Mouse (Mus musculus): Measurements from ENCODE around the gene Prss12. TPM values are rescaled to one million over a fixed set of nuclear protein-coding genes. Genes with fewer than 3 reads are reported as not detected.

The Prss12 gene
- polyA plus RNA-seq, 1 experiment from 2014 or later: 5.8 TPM

DNA sequence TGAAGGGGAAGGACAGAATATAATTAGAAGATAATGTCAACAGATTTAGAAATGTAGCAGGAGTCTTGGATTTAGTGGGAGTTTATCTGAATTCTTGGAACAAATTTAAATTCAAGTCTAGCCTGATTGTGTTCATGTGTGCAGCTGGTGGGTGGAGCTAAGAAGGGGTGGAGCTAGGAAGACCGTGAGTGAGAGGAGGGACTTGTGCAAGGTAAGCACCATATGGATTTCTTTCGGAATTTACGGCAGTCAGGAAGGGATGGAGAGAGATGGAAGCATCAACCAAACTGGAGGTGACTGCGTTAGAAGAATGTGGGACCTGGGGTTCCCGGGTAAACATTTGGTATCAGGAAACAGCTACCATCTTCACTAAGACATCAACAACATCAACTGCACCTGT, 68.2 kb downstream of the Prss12 start:
- peak; percentile 26; the same call in 1 of the 2 replicates for ATAC-seq

DNA sequence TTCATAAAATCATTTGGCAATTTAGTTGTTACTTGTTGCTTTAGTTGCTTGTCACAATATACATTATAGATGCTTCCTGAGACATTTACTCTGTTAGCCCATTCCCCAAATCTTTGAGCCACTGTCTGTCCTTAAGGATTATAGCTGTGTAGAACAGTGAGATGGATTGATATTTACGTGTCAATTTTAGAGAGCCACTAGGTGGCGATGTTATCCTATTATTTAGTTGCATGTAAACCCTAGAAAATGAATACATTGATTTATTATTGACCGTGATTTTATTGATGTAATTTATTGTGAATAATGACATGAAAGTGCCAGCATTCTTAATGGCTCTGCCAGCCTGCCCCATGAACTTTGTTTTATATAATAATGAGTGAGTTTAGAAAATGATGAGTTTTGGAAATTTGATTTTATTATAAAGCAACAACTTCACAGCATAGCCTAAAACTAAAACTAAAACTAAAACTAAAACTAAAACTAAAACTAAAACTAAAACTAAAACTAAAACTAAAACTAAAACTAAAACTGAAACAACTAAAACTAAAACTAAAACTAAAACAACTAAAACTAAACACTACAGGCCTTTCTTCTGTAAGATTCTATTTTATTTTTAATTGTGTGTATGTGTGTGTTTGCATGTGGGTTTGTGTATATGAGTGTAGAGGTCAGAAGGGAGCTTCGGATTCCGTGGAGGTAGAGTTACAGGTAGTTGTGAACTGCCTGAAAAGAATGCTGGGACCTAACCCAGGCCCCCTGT, 69.1 kb downstream of the Prss12 start:
- Histone ChIP-seq H3K36me3 (ENCODE audit: control insufficient read depth, insufficient read depth, low read length) (no peaks in the 10 kb centered on the region), H3K9me3 (ENCODE audit: control insufficient read depth, low read length) (no peaks in the 10 kb centered on the region), H3K27me3 (replicated peaks; ENCODE audit: control insufficient read depth, insufficient read depth, low read length) (no peaks in the 10 kb centered on the region), H3K4me3 (ENCODE audit: low read length) (no peak overlapping the region), H3K9ac (ENCODE audit: low read depth, low read length) (no peak overlapping the region), H3K27ac (ENCODE audit: low read length) (no peak overlapping the region), H3K4me2 (ENCODE audit: low read depth, low read length) (no peak overlapping the region), H3K4me1 (ENCODE audit: control insufficient read depth, insufficient read depth, low read length) (no peaks in the 10 kb centered on the region)
- 12% methylated on average over 5 of the region's 5 CpGs for WGBS
- no peak for ATAC-seq

More for the DNA sequence above, 68.2 kb downstream of the Prss12 start:
- Histone ChIP-seq H3K4me3 (ENCODE audit: low read length) (no peak overlapping the region), H3K27me3 (replicated peaks; ENCODE audit: control insufficient read depth, insufficient read depth, low read length) (no peaks in the 10 kb centered on the region), H3K4me2 (ENCODE audit: low read depth, low read length) (no peak overlapping the region; the same call in 1 of the 2 replicates), H3K4me1 (ENCODE audit: control insufficient read depth, insufficient read depth, low read length) (peaks cover 1% of the 10 kb centered on the region; the same call in 1 of the 2 replicates), H3K9me3 (ENCODE audit: control insufficient read depth, low read length) (no peaks in the 10 kb centered on the region), H3K9ac (ENCODE audit: low read depth, low read length) (no peak overlapping the region), H3K27ac (ENCODE audit: low read length) (no peak overlapping the region), H3K36me3 (ENCODE audit: control insufficient read depth, insufficient read depth, low read length) (no peaks in the 10 kb centered on the region)
- 47% methylated on average over 5 of the region's 5 CpGs for WGBS

DNA sequence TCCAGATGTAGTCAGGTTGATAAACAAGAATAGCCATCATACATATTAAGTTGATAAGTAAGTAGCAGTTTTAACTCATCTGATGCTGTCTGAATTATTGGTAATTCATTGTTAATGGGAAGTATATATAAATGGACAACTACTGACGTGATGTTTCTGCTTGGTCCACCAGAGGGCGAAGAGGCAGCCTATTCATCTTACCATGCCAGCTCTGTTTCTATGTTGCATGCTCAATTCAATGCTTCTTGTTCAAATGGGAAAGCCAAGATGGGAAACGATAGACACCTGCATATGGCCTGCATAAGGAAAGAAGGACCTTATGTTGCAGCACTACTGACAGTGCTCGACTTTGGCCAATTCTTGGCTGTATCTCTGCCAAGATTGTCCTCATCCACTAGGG, 70.1 kb downstream of the Prss12 start:
- H3K9me3 ChIP-seq (ENCODE audit: control insufficient read depth, low read length): no peaks in the 10 kb centered on the region
- no peak overlapping the region for H3K4me3 ChIP-seq (ENCODE audit: low read length)
- no peak overlapping the region for H3K27ac ChIP-seq (ENCODE audit: low read length)
- WGBS: 35% methylated on average over 4 of the region's 4 CpGs
- no peak overlapping the region for H3K4me2 ChIP-seq (ENCODE audit: low read depth, low read length)
- no peaks in the 10 kb centered on the region for H3K27me3 ChIP-seq (replicated peaks; ENCODE audit: control insufficient read depth, insufficient read depth, low read length)
- no peak overlapping the region for H3K9ac ChIP-seq (ENCODE audit: low read depth, low read length)
- ATAC-seq: no peak
- no peaks in the 10 kb centered on the region for H3K36me3 ChIP-seq (ENCODE audit: control insufficient read depth, insufficient read depth, low read length)
- H3K4me1 ChIP-seq (ENCODE audit: control insufficient read depth, insufficient read depth, low read length): no peaks in the 10 kb centered on the region

DNA sequence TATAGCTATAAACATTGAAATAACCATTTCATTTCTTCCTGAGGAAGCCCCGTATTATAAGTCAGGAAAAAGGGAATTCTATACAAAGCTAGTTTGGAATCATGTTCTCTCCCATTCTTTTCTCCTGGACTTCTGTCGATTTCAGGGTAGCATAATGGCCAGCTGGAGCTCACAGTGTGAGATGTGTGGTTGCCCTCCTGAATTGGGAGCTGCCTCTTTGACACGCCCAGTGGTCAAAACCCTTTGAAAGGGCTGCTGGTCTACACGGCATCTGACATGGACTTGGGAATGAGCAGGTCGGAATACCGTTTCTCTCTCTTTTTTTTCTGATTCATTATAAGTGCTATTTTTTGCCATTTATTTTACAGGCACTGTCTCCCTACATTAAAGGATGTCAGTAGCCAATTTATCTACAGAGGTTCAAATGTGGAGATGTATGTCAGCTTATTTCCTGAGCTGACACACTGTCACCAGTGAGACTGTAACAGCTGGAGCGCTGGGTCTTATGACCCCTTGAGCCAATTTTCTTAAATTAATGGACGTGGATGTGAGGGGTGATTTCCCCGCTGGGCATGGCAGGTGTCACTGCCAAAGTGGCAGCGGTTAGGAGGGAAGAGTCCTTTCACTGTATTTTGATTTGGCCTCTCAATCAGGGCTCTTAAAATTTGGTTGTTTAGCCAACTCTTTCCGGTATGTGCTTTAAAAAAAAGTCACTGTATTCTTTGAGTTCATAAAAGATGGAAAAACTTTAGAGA, 79.8 kb downstream of the Prss12 start:
- no peak overlapping the region for H3K4me2 ChIP-seq (ENCODE audit: low read depth, low read length)
- 72% methylated on average over 11 of the region's 11 CpGs for WGBS
- H3K9me3 ChIP-seq (ENCODE audit: control insufficient read depth, low read length): no peaks in the 10 kb centered on the region
- no peak overlapping the region for H3K9ac ChIP-seq (ENCODE audit: low read depth, low read length)
- no peak overlapping the region for H3K27ac ChIP-seq (ENCODE audit: low read length)
- ATAC-seq: no peak
- H3K36me3 ChIP-seq (ENCODE audit: control insufficient read depth, insufficient read depth, low read length): no peaks in the 10 kb centered on the region
- no peaks in the 10 kb centered on the region for H3K4me1 ChIP-seq (ENCODE audit: control insufficient read depth, insufficient read depth, low read length)
- no peak overlapping the region for H3K4me3 ChIP-seq (ENCODE audit: low read length)
- H3K27me3 ChIP-seq (replicated peaks; ENCODE audit: control insufficient read depth, insufficient read depth, low read length): no peaks in the 10 kb centered on the region

- no peak overlapping the region for H3K27ac ChIP-seq (ENCODE audit: low read length)
- 62% methylated on average over 10 of the region's 10 CpGs for WGBS
These were observed 81.2 kb downstream of the Prss12 start for GRCm38 (mm10) chr3:123527806-123528507.

GRCm38 (mm10) chr3:123531124-123531523, 84.4 kb downstream of the Prss12 start:
- Histone ChIP-seq H3K27ac (ENCODE audit: low read length) (no peak overlapping the region), H3K36me3 (ENCODE audit: control insufficient read depth, insufficient read depth, low read length) (no peaks in the 10 kb centered on the region), H3K4me3 (ENCODE audit: low read length) (no peak overlapping the region), H3K4me1 (ENCODE audit: control insufficient read depth, insufficient read depth, low read length) (no peaks in the 10 kb centered on the region), H3K9me3 (ENCODE audit: control insufficient read depth, low read length) (no peaks in the 10 kb centered on the region), H3K9ac (ENCODE audit: low read depth, low read length) (no peak overlapping the region), H3K27me3 (replicated peaks; ENCODE audit: control insufficient read depth, insufficient read depth, low read length) (no peaks in the 10 kb centered on the region), H3K4me2 (ENCODE audit: low read depth, low read length) (no peak overlapping the region)
- 72% methylated on average over 2 of the region's 2 CpGs for WGBS
- ATAC-seq: no peak

More at GRCm38 (mm10) chr3:123527806-123528507, 81.2 kb downstream of the Prss12 start:
- H3K27me3 ChIP-seq (replicated peaks; ENCODE audit: control insufficient read depth, insufficient read depth, low read length): no peaks in the 10 kb centered on the region
- no peak overlapping the region for H3K4me3 ChIP-seq (ENCODE audit: low read length)
- no peaks in the 10 kb centered on the region for H3K4me1 ChIP-seq (ENCODE audit: control insufficient read depth, insufficient read depth, low read length)
- H3K9me3 ChIP-seq (ENCODE audit: control insufficient read depth, low read length): no peaks in the 10 kb centered on the region
- peak; percentile 99 for ATAC-seq
- H3K9ac ChIP-seq (ENCODE audit: low read depth, low read length): no peak overlapping the region
- H3K4me2 ChIP-seq (ENCODE audit: low read depth, low read length): no peak overlapping the region
- no peaks in the 10 kb centered on the region for H3K36me3 ChIP-seq (ENCODE audit: control insufficient read depth, insufficient read depth, low read length)

DNA sequence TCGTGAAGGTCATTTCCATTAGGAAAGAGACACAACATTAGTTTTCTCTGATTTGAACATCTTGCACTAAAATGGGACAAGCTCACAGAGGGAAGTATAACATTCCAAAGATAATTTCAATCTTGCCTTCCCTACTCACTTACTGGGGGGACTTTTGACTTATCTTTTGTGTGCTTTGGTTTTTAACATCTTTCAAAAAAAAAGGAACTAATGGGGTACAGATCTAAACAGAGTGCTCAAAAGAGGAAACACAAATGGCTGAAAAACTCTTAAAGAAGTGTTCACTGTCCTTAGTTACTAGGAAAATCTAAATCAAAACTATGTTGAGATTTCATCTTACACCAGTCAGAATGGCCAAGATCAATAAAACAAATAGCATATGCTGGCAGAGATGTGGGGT, 90.6 kb downstream of the Prss12 start:
- H3K4me2 ChIP-seq (ENCODE audit: low read depth, low read length): no peak overlapping the region
- H3K9ac ChIP-seq (ENCODE audit: low read depth, low read length): no peak overlapping the region
- 94% methylated on average over 1 of the region's 1 CpGs for WGBS
- ATAC-seq: no peak
- H3K4me3 ChIP-seq (ENCODE audit: low read length): no peak overlapping the region
- no peaks in the 10 kb centered on the region for H3K9me3 ChIP-seq (ENCODE audit: control insufficient read depth, low read length)
- H3K27ac ChIP-seq (ENCODE audit: low read length): no peak overlapping the region
- no peaks in the 10 kb centered on the region for H3K27me3 ChIP-seq (replicated peaks; ENCODE audit: control insufficient read depth, insufficient read depth, low read length)
- H3K4me1 ChIP-seq (ENCODE audit: control insufficient read depth, insufficient read depth, low read length): no peaks in the 10 kb centered on the region
- no peaks in the 10 kb centered on the region for H3K36me3 ChIP-seq (ENCODE audit: control insufficient read depth, insufficient read depth, low read length)

GRCm38 (mm10) chr3:123543585-123544304, 97.0 kb downstream of the Prss12 start:
- 82% methylated on average over 6 of the region's 6 CpGs for WGBS

GRCm38 (mm10) chr3:123550487-123550886, 103.8 kb downstream of the Prss12 start:
- Histone ChIP-seq H3K27ac (ENCODE audit: low read length) (no peak overlapping the region), H3K9ac (ENCODE audit: low read depth, low read length) (no peak overlapping the region), H3K4me2 (ENCODE audit: low read depth, low read length) (no peak overlapping the region), H3K4me1 (ENCODE audit: control insufficient read depth, insufficient read depth, low read length) (no peaks in the 10 kb centered on the region), H3K4me3 (ENCODE audit: low read length) (no peak overlapping the region), H3K27me3 (replicated peaks; ENCODE audit: control insufficient read depth, insufficient read depth, low read length) (no peaks in the 10 kb centered on the region), H3K9me3 (ENCODE audit: control insufficient read depth, low read length) (no peaks in the 10 kb centered on the region), H3K36me3 (ENCODE audit: control insufficient read depth, insufficient read depth, low read length) (no peaks in the 10 kb centered on the region)
- ATAC-seq: no peak
- WGBS: 84% methylated on average over 3 of the region's 3 CpGs

More at GRCm38 (mm10) chr3:123543585-123544304, 97.0 kb downstream of the Prss12 start:
- no peaks in the 10 kb centered on the region for H3K4me1 ChIP-seq (ENCODE audit: control insufficient read depth, insufficient read depth, low read length)
- no peak overlapping the region for H3K27ac ChIP-seq (ENCODE audit: low read length)
- no peak overlapping the region for H3K9ac ChIP-seq (ENCODE audit: low read depth, low read length)
- H3K9me3 ChIP-seq (ENCODE audit: control insufficient read depth, low read length): no peaks in the 10 kb centered on the region
- no peak overlapping the region for H3K4me2 ChIP-seq (ENCODE audit: low read depth, low read length)
- no peaks in the 10 kb centered on the region for H3K27me3 ChIP-seq (replicated peaks; ENCODE audit: control insufficient read depth, insufficient read depth, low read length)
- H3K36me3 ChIP-seq (ENCODE audit: control insufficient read depth, insufficient read depth, low read length): no peaks in the 10 kb centered on the region
- H3K4me3 ChIP-seq (ENCODE audit: low read length): no peak overlapping the region
- ATAC-seq: no peak
